Mouse (Mus musculus): Measurements from ENCODE around the gene Eme2. TPM values are rescaled to one million over a fixed set of nuclear protein-coding genes. Genes with fewer than 3 reads are reported as not detected.

Gene Eme2
- polyA plus RNA-seq, 1 experiment from 2014 or later = 30.1 TPM

DNA sequence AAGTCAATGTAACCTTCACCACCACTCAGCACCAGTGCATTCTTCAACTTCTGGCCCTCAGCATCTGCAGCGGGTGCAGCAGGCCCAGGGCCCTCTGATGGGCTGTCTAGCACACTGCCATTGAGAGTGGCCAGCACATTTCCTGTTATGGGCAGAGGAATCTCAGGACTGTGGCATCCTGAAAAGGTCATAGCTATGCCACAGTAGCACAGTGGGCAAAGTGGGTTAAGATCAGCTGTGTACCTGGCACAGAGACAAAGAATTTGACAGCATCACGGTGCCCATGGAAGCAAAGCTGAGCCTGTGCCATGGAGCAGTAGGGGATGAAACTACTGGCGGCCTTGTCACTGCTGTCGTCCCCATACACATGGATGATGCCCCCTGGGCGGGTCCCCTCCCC is 4.3 kb upstream of the Eme2 start:
- ATAC-seq = no peak
- peaks cover 28% of the 10 kb centered on the region for H3K4me1 ChIP-seq (ENCODE audit: control insufficient read depth, insufficient read depth, low read depth, low read length)
- no peak overlapping the region for H3K4me3 ChIP-seq (ENCODE audit: low read length)
- H3K4me2 ChIP-seq (ENCODE audit: low read length) = no peak overlapping the region
- H3K9me3 ChIP-seq (ENCODE audit: control insufficient read depth, low read length) = no peaks in the 10 kb centered on the region
- no peaks in the 10 kb centered on the region for H3K27me3 ChIP-seq (replicated peaks; ENCODE audit: control insufficient read depth, insufficient read depth, low read length)
- no peak overlapping the region for H3K9ac ChIP-seq (ENCODE audit: low read depth, low read length)
- WGBS = 78% methylated on average over 5 of the region's 5 CpGs
- peaks cover 62% of the 10 kb centered on the region for H3K36me3 ChIP-seq (ENCODE audit: control insufficient read depth, insufficient read depth, low read length)
- no peak overlapping the region for H3K27ac ChIP-seq (ENCODE audit: low read depth, low read length)

DNA sequence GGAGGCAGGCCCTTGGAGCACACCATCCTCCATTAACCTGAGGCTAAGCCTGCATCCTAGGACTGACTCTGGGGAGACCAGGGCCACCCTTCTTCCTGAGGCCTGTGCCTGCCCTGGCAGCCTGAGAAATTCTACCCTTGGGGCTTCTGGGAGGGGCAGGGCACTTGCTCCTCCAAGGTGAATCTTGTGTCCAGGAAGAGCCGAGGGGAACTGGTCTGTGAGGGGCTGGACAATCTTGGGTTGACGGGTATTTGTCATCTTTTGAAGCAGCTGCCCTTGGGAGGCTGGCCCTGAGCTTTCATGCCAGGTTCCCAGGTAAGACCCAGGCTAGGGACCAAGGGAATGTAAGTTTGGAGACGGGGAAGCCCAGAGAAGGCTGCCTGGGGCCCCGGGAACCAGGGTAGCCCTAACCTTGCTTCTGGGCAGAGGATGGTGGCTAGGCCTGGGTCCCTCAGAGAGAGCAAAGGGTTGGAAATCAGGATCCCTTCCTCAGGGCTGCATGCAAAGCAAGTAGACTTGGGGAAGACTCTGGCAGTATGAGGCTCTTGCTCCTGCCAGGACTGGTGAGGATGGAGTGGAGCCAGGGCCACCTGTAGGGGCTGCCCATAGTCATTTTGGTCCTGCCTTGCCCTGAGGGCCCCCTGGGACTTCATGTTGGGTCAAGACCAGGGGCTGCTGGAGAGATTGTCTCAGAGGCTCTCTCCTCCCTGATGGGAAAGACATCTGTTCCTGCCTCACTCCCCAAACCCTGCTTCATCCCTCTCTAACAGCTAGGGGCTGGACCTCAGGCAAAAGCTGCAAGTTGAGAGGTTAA is 3.4 kb upstream of the Eme2 start:
- peaks cover 37% of the 10 kb centered on the region for H3K4me1 ChIP-seq (ENCODE audit: control insufficient read depth, insufficient read depth, low read depth, low read length)
- H3K4me3 ChIP-seq (ENCODE audit: low read length) = no peak overlapping the region

DNA sequence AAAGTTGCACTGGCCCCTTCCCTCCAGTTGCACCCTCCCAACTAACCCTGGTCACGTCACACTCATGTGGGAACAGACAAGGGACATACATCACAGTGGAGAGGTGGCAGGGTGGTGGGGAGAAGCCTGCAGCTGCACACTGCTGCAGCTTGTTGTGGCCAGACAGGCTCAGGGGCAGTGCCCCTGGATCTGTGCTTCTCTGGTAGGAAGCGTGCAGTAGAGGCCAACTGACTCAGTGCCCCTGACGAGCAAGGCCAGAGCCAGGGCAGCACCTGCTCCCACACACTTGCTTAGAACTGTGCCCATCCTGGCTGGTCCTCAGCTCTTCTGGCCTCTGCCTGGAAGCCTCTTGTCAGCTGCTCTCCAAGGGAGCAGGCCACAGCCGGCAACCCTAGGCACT is 2.7 kb upstream of the Eme2 start:
- WGBS = 65% methylated on average over 4 of the region's 4 CpGs
- Histone ChIP-seq H3K9me3 (ENCODE audit: control insufficient read depth, low read length) (no peaks in the 10 kb centered on the region), H3K4me1 (ENCODE audit: control insufficient read depth, insufficient read depth, low read depth, low read length) (peaks cover 41% of the 10 kb centered on the region), H3K36me3 (ENCODE audit: control insufficient read depth, insufficient read depth, low read length) (peaks cover 61% of the 10 kb centered on the region), H3K9ac (ENCODE audit: low read depth, low read length) (peak overlapping the region; percentile 47), H3K27ac (ENCODE audit: low read depth, low read length) (no peak overlapping the region), H3K27me3 (replicated peaks; ENCODE audit: control insufficient read depth, insufficient read depth, low read length) (no peaks in the 10 kb centered on the region), H3K4me3 (ENCODE audit: low read length) (peak overlapping the region; percentile 73), H3K4me2 (ENCODE audit: low read length) (peak overlapping the region; percentile 97)
- ATAC-seq = no peak

More for the DNA sequence above, 3.4 kb upstream of the Eme2 start:
- ATAC-seq = no peak
- Histone ChIP-seq H3K27me3 (replicated peaks; ENCODE audit: control insufficient read depth, insufficient read depth, low read length) (no peaks in the 10 kb centered on the region), H3K9ac (ENCODE audit: low read depth, low read length) (peak overlapping the region; percentile 47; the same call in 1 of the 2 replicates), H3K9me3 (ENCODE audit: control insufficient read depth, low read length) (no peaks in the 10 kb centered on the region), H3K27ac (ENCODE audit: low read depth, low read length) (no peak overlapping the region), H3K4me2 (ENCODE audit: low read length) (no peak overlapping the region), H3K36me3 (ENCODE audit: control insufficient read depth, insufficient read depth, low read length) (peaks cover 58% of the 10 kb centered on the region)
- WGBS = 86% methylated on average over 4 of the region's 4 CpGs

DNA sequence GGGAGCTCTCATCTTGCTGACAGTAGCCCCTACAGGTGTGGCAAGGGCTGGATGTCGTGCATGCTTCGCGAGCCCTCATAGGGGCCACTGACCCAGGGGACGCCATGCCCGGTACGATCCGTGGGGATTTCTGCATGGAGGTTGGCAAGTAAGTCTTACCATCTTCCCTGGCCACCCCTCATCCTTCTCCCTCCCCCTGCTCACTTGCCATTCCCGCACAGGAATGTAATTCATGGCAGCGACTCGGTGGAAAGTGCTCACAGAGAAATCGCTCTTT is 2.0 kb upstream of the Eme2 start:
- H3K4me2 ChIP-seq (ENCODE audit: low read length) = peak overlapping the region; percentile 97
- H3K36me3 ChIP-seq (ENCODE audit: control insufficient read depth, insufficient read depth, low read length) = peaks cover 60% of the 10 kb centered on the region
- H3K9ac ChIP-seq (ENCODE audit: low read depth, low read length) = peak overlapping the region; percentile 90
- no peaks in the 10 kb centered on the region for H3K27me3 ChIP-seq (replicated peaks; ENCODE audit: control insufficient read depth, insufficient read depth, low read length)
- WGBS = 19% methylated on average over 11 of the region's 11 CpGs
- no peaks in the 10 kb centered on the region for H3K9me3 ChIP-seq (ENCODE audit: control insufficient read depth, low read length)
- H3K4me3 ChIP-seq (ENCODE audit: low read length) = peak overlapping the region; percentile 73
- H3K27ac ChIP-seq (ENCODE audit: low read depth, low read length) = peak overlapping the region; percentile 88
- no peak for ATAC-seq
- H3K4me1 ChIP-seq (ENCODE audit: control insufficient read depth, insufficient read depth, low read depth, low read length) = peaks cover 41% of the 10 kb centered on the region

DNA sequence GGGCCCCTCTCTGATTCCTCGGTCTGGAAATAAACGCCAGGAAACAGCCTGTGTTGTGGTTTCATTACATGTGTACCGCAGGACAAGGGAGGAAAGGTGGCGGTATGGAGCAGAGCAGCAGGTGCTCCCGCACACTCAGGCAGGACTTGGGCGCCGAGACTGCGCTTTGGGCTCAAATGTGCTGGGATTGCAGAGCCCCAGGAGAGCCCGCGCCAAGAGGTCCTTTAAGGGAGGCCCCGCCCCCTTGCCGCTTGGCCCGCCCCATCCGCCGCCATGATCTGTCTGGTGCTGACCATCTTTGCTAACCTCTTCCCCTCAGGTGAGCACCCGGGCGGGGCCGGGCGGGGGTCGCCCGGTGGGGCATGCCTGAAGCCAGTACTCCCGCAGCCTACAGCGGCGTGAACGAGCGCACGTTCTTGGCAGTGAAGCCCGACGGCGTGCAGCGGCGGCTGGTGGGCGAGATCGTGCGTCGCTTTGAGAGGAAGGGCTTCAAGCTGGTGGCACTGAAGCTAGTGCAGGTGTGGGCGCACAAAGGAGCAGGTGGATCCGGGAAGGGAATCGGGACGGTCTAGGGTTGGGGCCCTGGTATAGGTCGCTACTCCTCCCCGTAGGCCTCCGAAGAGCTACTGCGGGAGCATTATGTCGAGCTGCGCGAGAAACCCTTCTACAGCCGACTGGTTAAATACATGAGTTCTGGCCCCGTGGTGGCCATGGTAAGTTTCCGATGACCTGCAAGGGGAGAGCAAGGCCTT is 1.5 kb upstream of the Eme2 start, which contains the start of gene Nme3:
Nme3 (plus strand) TSS at position 260 of the 752 bp plus-strand sequence.
- WGBS = 1% methylated on average over 47 of the region's 50 CpGs
- peak within 1 kb of the TSS; percentile 73 for H3K4me3 ChIP-seq (ENCODE audit: low read length)
- H3K27me3 ChIP-seq (replicated peaks; ENCODE audit: control insufficient read depth, insufficient read depth, low read length) = no peaks in the 10 kb centered on the region
- peak; percentile 72 for ATAC-seq
- H3K4me2 ChIP-seq (ENCODE audit: low read length) = peak within 1 kb of the TSS; percentile 97
- peak within 1 kb of the TSS; percentile 88 for H3K27ac ChIP-seq (ENCODE audit: low read depth, low read length)
- H3K9me3 ChIP-seq (ENCODE audit: control insufficient read depth, low read length) = no peaks in the 10 kb centered on the region
- H3K9ac ChIP-seq (ENCODE audit: low read depth, low read length) = peak within 1 kb of the TSS; percentile 90
- peaks cover 57% of the 10 kb centered on the region for H3K36me3 ChIP-seq (ENCODE audit: control insufficient read depth, insufficient read depth, low read length)
- H3K4me1 ChIP-seq (ENCODE audit: control insufficient read depth, insufficient read depth, low read depth, low read length) = peaks cover 41% of the 10 kb centered on the region

DNA sequence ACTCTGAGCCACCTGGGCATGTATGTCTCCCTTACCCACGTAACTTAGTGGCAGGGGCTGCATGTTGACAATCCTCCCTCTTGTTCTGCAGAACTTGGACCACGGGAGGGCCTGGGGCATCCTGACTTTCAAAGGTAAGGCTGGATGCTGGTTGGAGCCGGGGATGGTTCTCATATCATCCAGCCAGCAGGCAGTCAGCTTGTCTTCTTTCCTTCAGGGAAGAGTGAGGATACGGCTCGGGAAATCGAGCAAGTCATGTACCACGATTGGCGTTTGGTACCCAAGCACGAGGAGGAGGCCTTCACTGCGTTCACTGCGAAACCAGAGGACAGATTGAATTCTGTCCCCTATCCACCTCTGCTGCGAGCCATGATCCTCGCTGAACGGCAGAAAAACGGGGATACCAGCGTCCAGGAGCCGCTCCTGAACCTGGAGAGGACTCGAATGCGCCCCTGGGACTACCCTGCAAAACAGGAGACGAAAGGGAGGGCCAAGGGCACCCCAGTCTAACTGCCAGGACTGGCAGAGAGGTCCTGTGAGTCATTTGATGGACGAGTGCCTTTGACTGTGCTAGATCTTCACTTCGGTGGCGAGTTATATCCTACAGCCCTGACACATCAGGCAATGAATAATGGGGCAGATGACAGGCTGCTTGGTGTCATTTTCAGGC is 819 bp upstream of the Eme2 start:
- Histone ChIP-seq H3K27me3 (replicated peaks; ENCODE audit: control insufficient read depth, insufficient read depth, low read length) (no peaks in the 10 kb centered on the region), H3K4me1 (ENCODE audit: control insufficient read depth, insufficient read depth, low read depth, low read length) (peaks cover 41% of the 10 kb centered on the region), H3K36me3 (ENCODE audit: control insufficient read depth, insufficient read depth, low read length) (peaks cover 57% of the 10 kb centered on the region), H3K4me3 (ENCODE audit: low read length) (peak overlapping the region; percentile 73), H3K4me2 (ENCODE audit: low read length) (peak overlapping the region; percentile 97), H3K9me3 (ENCODE audit: control insufficient read depth, low read length) (no peaks in the 10 kb centered on the region), H3K27ac (ENCODE audit: low read depth, low read length) (peak overlapping the region; percentile 88), H3K9ac (ENCODE audit: low read depth, low read length) (peak overlapping the region; percentile 90)
- WGBS = 7% methylated on average over 23 of the region's 23 CpGs
- ATAC-seq = no peak

DNA sequence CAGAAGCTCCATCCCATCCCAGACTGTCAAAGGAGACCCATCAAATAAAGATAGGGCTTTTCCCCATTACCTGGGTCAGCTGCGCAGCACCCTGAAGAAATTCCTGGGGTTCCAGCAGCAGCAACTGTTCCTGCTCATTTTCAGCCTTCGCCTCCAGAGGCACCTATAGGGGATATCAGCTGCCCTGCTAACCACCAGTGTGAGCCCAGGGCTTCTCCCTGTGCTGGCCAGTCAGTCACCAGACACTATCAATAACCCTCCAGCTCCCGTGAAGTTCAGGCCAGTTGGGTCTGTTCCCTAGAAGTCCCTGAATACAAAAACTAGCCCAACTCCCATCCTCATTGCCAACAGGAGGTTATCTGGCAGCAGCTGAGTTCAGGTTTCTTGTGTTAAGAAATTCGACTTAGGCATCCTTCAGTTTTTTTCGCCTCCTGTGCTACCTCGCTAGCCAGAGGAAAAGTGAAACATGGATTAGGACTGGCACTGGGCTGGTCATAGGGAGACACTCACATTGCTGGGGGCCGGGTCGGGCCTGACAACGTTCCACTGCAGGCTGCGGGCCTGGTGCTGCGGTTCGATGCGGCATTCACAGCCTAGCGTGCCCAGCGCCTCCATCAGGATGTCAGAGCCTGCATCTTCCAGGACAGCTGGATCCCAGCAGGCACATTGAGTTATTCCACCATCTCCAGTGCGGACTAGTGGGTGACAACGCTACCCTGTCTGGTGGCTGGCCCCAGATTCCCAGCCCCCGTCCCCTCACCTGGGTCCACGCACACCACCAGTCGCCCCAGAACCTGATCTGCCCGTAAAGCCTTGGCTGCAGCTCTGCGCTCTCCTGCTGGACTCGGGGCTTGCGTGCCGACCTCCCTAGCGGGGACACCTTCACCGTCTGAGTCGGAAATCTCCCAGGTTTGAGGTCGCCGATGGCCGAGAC is 559 bp downstream of the Eme2 start:
- Histone ChIP-seq H3K4me1 (ENCODE audit: control insufficient read depth, insufficient read depth, low read depth, low read length) (peaks cover 44% of the 10 kb centered on the region), H3K9ac (ENCODE audit: low read depth, low read length) (peak overlapping the region; percentile 90)
- ATAC-seq = peak; percentile 41

DNA sequence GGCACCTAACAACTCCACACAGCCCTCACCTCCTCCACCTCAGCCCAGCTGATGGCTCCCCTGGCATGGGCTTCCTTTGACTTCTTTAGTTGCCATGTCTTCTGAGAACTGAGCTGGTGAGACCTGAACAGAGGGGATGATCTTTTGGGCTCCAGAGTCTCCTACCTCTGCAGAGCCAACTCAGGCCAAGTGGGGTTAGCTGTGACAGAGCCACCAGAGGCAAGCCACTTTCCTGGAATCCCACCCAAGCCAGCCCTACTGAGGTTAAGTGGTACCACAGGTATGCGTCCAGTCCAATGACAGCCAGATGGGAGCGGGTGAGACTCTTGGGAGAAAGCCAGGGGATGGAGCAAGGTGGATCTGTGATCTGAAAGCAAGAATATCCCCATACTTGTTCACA is 1.6 kb downstream of the Eme2 start:
- H3K27me3 ChIP-seq (replicated peaks; ENCODE audit: control insufficient read depth, insufficient read depth, low read length) = no peaks in the 10 kb centered on the region
- H3K27ac ChIP-seq (ENCODE audit: low read depth, low read length) = no peak overlapping the region
- no peak overlapping the region for H3K4me2 ChIP-seq (ENCODE audit: low read length)
- peaks cover 48% of the 10 kb centered on the region for H3K4me1 ChIP-seq (ENCODE audit: control insufficient read depth, insufficient read depth, low read depth, low read length)
- no peaks in the 10 kb centered on the region for H3K9me3 ChIP-seq (ENCODE audit: control insufficient read depth, low read length)
- WGBS = 92% methylated on average over 2 of the region's 2 CpGs
- H3K36me3 ChIP-seq (ENCODE audit: control insufficient read depth, insufficient read depth, low read length) = peaks cover 45% of the 10 kb centered on the region
- ATAC-seq = no peak
- no peak overlapping the region for H3K9ac ChIP-seq (ENCODE audit: low read depth, low read length)
- H3K4me3 ChIP-seq (ENCODE audit: low read length) = no peak overlapping the region

More for the DNA sequence above, 559 bp downstream of the Eme2 start:
- Histone ChIP-seq H3K4me3 (ENCODE audit: low read length) (peak overlapping the region; percentile 73), H3K27me3 (replicated peaks; ENCODE audit: control insufficient read depth, insufficient read depth, low read length) (no peaks in the 10 kb centered on the region), H3K4me2 (ENCODE audit: low read length) (peak overlapping the region; percentile 97), H3K27ac (ENCODE audit: low read depth, low read length) (peak overlapping the region; percentile 83), H3K36me3 (ENCODE audit: control insufficient read depth, insufficient read depth, low read length) (peaks cover 49% of the 10 kb centered on the region), H3K9me3 (ENCODE audit: control insufficient read depth, low read length) (no peaks in the 10 kb centered on the region)
- 11% methylated on average over 31 of the region's 31 CpGs for WGBS
